Mouse (Mus musculus) forebrain, embryonic 15.5 days (tissue): ENCODE measurements around the gene Smarcd3. TPM values are rescaled to one million over a fixed set of nuclear protein-coding genes. Genes with fewer than 3 reads are reported as not detected.

ENCODE experiments used
- ATAC-seq: fragments of 200-750 bp; cut with Nextera tagmentation; replicated peaks from 2 replicates; pipeline ENCODE4 v1.8.0; 2017; ENCODE audit warnings: mild to moderate bottlenecking, moderate TSS enrichment, moderate library complexity
- H3K27ac ChIP-seq: fragments of 300-500 bp; sonication (generic); replicated peaks from 2 replicates; pipeline ENCODE4 v1.5.1; 2015; ENCODE audit warnings: mild to moderate bottlenecking, inconsistent platforms
- H3K27me3 ChIP-seq: fragments of 300-500 bp; sonication (generic); 2 replicates; pipeline ENCODE4 v1.6.1; 2015; ENCODE audit warnings: inconsistent platforms
- H3K36me3 ChIP-seq: fragments of 300-500 bp; sonication (generic); 2 replicates; pipeline ENCODE4 v1.6.1; 2015; ENCODE audit warnings: mild to moderate bottlenecking, inconsistent platforms
- H3K4me1 ChIP-seq: fragments of 300-500 bp; sonication (generic); 2 replicates; pipeline ENCODE4 v1.6.1; 2015; ENCODE audit warnings: inconsistent platforms
- H3K4me2 ChIP-seq: fragments of 300-500 bp; sonication (generic); replicated peaks from 2 replicates; pipeline ENCODE4 v1.6.1; 2015; ENCODE audit warnings: mild to moderate bottlenecking, inconsistent platforms
- H3K4me3 ChIP-seq: fragments of 300-500 bp; sonication (generic); 2 replicates; pipeline ENCODE4 v1.5.1; 2015; ENCODE audit warnings: mild to moderate bottlenecking, inconsistent platforms
- H3K9ac ChIP-seq: fragments of 300-500 bp; sonication (generic); replicated peaks from 2 replicates; pipeline ENCODE4 v1.6.1; 2015; ENCODE audit warnings: mild to moderate bottlenecking, inconsistent platforms
- H3K9me3 ChIP-seq: fragments of 300-500 bp; sonication (generic); 2 replicates; pipeline ENCODE4 v1.6.1; 2016; ENCODE audit warnings: inconsistent platforms
- WGBS: fragments of 180-500 bp; shearing (Covaris S2); methylation state at CpG from one replicate; pipeline ENCODE4 v1.1.7; 2015; ENCODE audit warnings: mixed read lengths; 5-methylcytosine and 5-hydroxymethylcytosine counted together
- polyA plus RNA-seq: library from polyadenylated mRNA; unstranded; fragments of >200 nt; fragmentation: Nextera tagmentation; extraction: Ambion mirVana; gene quantifications from 2 replicates; pipeline ENCODE4 v1.2.1, GENCODE M21; 2015

The Smarcd3 gene
- polyA plus RNA-seq = 171 and 176 TPM in 2 replicates

DNA sequence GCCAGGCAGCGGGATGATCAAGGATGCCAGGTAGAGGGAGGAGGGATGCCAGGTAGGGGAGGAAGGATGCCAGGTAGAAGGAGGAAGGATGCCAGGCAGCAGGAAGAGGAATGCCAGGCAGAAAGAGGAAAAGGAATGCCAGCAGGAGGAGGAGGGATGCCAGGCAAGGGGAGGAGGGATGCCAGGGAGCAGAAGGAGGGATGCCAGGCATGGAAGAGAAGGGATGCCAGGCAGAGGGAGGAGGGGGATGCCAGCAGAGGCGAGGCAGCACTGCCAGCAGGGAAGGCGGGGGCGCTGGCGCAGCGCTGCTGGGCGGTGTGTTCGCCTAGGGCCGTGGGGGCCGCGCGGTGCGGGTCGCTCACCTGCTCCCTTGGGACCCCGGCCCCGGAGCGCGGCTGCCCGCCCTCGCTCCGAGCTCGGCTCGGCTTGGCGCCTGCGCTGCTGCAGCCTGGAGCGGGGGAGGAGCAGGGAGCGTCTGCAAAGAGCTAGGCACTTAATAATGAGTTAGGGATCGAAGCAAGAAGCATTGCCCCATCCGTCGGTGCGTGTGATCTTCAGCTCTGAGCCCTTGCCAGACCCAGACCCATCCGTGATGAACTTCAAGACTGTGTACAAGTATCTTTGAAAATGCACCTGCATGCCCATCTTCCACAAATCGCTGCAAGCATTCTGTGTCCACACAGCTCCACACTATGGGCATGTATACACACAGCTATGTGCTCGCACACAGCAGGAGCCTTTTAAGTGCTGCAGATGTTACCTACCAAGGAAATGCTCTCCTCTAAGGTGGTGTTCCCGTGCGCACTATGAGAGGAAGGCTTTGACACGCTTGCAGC is at the start of gene Smarcd3:
TSS of gene Smarcd3 (minus strand) at position 426 of the 836 bp plus-strand sequence.
- peak within 1 kb of the TSS; percentile 59 for H3K4me2 ChIP-seq
- peak within 1 kb of the TSS; percentile 71 for H3K9ac ChIP-seq
- peaks cover 52% of the 10 kb centered on the region for H3K4me1 ChIP-seq
- peak within 1 kb of the TSS; percentile 86 for H3K27ac ChIP-seq
- WGBS = 3% methylated on average over 23 of the region's 37 CpGs
- H3K27me3 ChIP-seq = no peaks in the 10 kb centered on the region
- H3K4me3 ChIP-seq = peak within 1 kb of the TSS; percentile 61
- peak; percentile 89 for ATAC-seq
- H3K36me3 ChIP-seq = no peaks in the 10 kb centered on the region
- H3K9me3 ChIP-seq = no peaks in the 10 kb centered on the region

DNA sequence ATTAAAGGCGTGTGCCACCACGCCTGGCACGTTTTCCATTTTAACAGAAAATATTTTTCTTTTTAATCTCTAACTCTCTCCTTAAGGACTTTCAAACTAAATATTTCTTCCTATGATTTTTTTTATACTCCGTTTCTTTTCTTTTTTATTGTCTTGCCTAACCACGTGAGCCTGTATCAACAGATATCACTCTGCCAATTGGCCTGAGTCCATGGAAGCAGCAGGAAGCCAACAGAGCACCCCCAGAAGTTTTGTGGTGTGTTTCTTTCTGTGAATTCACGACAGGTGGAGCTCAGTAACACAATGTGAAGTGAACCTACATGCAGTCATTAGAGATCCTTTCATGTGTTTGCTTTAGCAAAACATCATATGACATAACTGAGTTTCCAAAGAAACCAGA is 37.2 kb upstream of the Smarcd3 start:
- H3K4me1 ChIP-seq = 0 out of 2 replicates have a peak, but pooled peaks cover 2% of the 10 kb centered on the region
- no peak overlapping the region for H3K4me3 ChIP-seq
- no peak for ATAC-seq
- no peak overlapping the region for H3K9ac ChIP-seq
- H3K36me3 ChIP-seq = no peaks in the 10 kb centered on the region
- H3K4me2 ChIP-seq = no peak overlapping the region
- WGBS = 74% methylated on average over 6 of the region's 6 CpGs
- H3K27me3 ChIP-seq = no peaks in the 10 kb centered on the region
- no peaks in the 10 kb centered on the region for H3K9me3 ChIP-seq
- H3K27ac ChIP-seq = no peak overlapping the region

DNA sequence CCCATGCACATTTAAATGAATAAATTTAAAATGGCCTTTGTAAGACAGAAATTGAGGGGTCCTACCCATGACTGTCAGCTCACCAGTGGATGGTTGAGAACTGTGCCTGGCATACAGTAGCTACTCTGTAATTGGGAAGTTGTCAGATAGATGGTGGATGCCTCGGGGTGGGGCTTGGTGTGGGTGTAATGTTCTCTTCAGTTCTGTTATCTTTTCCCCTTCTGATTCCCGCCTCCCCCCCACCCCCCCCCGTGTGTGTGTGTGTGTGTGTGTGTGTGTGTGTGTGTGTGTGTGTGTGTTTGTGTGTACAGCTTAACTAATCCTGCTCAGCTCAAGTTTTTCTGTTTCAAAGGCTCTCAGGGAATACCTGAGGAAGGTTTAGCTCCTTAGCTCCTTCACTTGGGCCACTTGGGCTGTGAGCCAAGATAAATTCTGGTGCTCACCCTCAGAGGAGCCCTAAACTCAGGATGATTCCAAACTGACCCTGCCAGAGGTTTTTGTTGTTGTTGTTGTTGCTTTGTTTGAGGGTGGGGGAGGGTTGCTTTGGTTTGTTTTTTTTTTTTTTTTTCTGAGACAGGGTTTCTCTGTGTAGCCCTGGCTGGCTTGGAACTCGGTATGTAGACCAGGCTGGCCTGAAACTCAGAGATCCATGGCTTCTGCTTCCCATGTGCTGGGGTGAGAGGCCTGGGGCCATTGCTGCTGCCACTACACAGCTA is 35.7 kb upstream of the Smarcd3 start:
- 86% methylated on average over 3 of the region's 4 CpGs for WGBS
- no peaks in the 10 kb centered on the region for H3K9me3 ChIP-seq
- H3K9ac ChIP-seq = no peak overlapping the region
- H3K4me3 ChIP-seq = no peak overlapping the region
- no peak overlapping the region for H3K27ac ChIP-seq
- no peak for ATAC-seq
- no peaks in the 10 kb centered on the region for H3K27me3 ChIP-seq
- H3K36me3 ChIP-seq = no peaks in the 10 kb centered on the region
- peaks cover 8% of the 10 kb centered on the region for H3K4me1 ChIP-seq
- no peak overlapping the region for H3K4me2 ChIP-seq

DNA sequence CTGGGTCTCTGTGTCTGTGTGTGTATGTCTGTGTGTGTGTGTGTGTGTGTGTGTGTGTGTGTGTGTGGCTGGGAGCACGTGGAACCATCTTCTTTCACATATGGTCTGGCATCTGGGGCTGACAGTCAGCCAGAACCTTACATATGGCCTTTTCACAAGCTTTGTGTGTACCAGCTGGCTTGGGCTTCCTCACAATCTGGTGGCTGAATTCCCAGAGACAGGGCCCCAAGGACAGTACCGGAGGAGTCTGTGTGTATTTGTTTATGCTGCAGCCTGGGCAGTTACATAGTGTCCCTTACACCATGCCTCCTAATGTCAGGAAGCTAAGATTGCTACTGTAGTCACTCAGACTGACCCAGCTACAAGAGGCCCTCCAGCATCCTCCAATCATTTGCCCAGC is 32.9 kb upstream of the Smarcd3 start:
- Histone ChIP-seq H3K4me1 (peaks cover 11% of the 10 kb centered on the region), H3K27me3 (no peaks in the 10 kb centered on the region), H3K4me2 (no peak overlapping the region), H3K9me3 (no peaks in the 10 kb centered on the region), H3K4me3 (no peak overlapping the region), H3K9ac (no peak overlapping the region), H3K27ac (peak overlapping the region; percentile 71), H3K36me3 (no peaks in the 10 kb centered on the region)
- WGBS = 31% methylated on average over 2 of the region's 2 CpGs
- peak; percentile 64 for ATAC-seq

DNA sequence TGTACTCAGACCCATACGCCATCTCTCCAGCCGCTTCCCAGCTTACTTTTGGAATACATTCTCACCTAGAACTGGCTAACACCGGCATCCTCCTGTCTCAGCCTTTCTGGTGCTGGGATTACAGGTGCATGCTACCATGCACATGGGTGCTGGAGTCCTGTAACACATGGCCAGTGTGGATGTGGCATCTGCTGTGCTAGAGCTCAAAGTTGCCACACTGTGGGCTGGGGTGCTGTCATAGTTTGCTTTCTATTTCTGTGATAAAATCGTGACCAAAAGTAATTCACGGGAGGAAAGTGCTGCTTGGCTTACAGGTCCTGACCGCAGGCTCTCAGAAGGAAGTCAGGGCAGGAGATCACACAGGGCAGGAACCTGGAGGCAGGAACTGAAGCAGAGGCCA is 30.3 kb upstream of the Smarcd3 start:
- 89% methylated on average over 6 of the region's 6 CpGs for WGBS
- H3K9me3 ChIP-seq = no peaks in the 10 kb centered on the region
- no peak overlapping the region for H3K4me3 ChIP-seq
- H3K27me3 ChIP-seq = no peaks in the 10 kb centered on the region
- H3K4me2 ChIP-seq = no peak overlapping the region
- peaks cover 15% of the 10 kb centered on the region for H3K4me1 ChIP-seq
- no peaks in the 10 kb centered on the region for H3K36me3 ChIP-seq
- H3K9ac ChIP-seq = no peak overlapping the region
- H3K27ac ChIP-seq = peak overlapping the region; percentile 64; the same call in 1 of the 2 replicates
- ATAC-seq = no peak

GRCm38 (mm10) chr5:24652780-24653179 is 28.6 kb upstream of the Smarcd3 start:
- Histone ChIP-seq H3K36me3 (no peaks in the 10 kb centered on the region), H3K9me3 (no peaks in the 10 kb centered on the region), H3K9ac (no peak overlapping the region), H3K4me1 (peaks cover 15% of the 10 kb centered on the region), H3K4me3 (no peak overlapping the region), H3K4me2 (no peak overlapping the region), H3K27me3 (no peaks in the 10 kb centered on the region), H3K27ac (no peak overlapping the region)
- WGBS = 91% methylated on average over 5 of the region's 5 CpGs
- no peak for ATAC-seq

DNA sequence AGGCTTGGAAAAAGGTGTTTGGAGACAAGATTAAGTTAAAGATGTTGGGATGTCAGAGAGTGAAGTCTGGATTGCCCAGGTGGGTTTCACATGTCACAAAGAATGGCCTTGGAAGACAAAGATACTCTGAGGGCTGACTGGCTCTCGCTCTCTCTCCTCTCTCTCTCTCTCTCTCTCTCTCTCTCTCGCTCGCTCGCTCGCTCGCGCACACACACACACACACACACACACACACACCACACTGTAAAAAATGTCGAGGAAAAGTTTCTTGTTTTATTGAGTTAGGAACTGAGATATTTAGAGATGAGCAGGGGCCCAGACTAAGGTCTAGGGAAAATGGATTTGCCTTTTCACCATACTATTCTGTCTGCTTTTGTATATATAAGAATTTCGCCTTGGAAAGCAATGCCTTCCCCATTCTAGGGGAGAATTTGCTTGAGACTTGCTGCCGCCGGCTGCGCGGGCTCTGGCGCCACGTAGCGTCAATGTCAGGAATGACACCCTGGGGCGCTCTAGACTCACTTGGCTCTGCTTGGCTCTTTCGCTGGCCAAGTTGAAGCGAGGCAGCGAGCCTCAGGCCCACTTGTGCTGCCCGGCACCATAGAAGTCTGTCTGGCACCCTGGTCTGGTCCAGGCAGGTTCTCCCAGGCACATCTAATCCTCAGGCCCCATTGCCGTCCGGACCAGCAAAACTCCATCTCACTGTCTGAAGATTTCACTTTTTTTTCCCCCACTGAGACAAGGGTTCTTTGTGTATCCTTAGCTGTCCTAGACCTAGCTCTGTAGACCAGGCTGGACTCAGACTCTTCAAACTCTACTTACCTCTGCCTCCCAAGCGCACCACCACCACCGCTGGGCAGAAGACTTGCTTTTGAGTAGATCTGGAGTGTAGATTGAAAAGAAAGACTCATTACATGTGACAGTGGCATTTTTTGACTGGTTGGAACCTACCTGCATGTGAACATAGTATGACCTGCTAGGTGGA is 27.8 kb upstream of the Smarcd3 start:
- peak overlapping the region; percentile 21 for H3K27ac ChIP-seq
- no peak overlapping the region for H3K4me3 ChIP-seq
- 28% methylated on average over 24 of the region's 25 CpGs for WGBS
- no peak overlapping the region for H3K4me2 ChIP-seq
- H3K36me3 ChIP-seq = no peaks in the 10 kb centered on the region
- peaks cover 13% of the 10 kb centered on the region for H3K4me1 ChIP-seq
- H3K27me3 ChIP-seq = no peaks in the 10 kb centered on the region
- peak; percentile 75 for ATAC-seq
- peak overlapping the region; percentile 25; the same call in 1 of the 2 replicates for H3K9ac ChIP-seq
- H3K9me3 ChIP-seq = no peaks in the 10 kb centered on the region

- Histone ChIP-seq H3K27ac (peak overlapping the region; percentile 21), H3K4me3 (no peak overlapping the region), H3K9ac (peak overlapping the region; percentile 8; the same call in 1 of the 2 replicates), H3K9me3 (no peaks in the 10 kb centered on the region), H3K27me3 (no peaks in the 10 kb centered on the region), H3K4me1 (peaks cover 13% of the 10 kb centered on the region), H3K4me2 (no peak overlapping the region), H3K36me3 (no peaks in the 10 kb centered on the region)
- WGBS = 90% methylated on average over 6 of the region's 6 CpGs
- ATAC-seq = no peak
These were observed 27.1 kb upstream of the Smarcd3 start for GRCm38 (mm10) chr5:24651356-24651755.

- H3K36me3 ChIP-seq = no peaks in the 10 kb centered on the region
- no peak overlapping the region for H3K9ac ChIP-seq
- H3K27ac ChIP-seq = no peak overlapping the region
- no peak overlapping the region for H3K4me2 ChIP-seq
- WGBS = 79% methylated on average over 7 of the region's 7 CpGs
- H3K4me3 ChIP-seq = no peak overlapping the region
- H3K27me3 ChIP-seq = no peaks in the 10 kb centered on the region
- no peaks in the 10 kb centered on the region for H3K9me3 ChIP-seq
- no peak for ATAC-seq
- peaks cover 7% of the 10 kb centered on the region for H3K4me1 ChIP-seq
These were observed 25.5 kb upstream of the Smarcd3 start for GRCm38 (mm10) chr5:24649701-24650100.

DNA sequence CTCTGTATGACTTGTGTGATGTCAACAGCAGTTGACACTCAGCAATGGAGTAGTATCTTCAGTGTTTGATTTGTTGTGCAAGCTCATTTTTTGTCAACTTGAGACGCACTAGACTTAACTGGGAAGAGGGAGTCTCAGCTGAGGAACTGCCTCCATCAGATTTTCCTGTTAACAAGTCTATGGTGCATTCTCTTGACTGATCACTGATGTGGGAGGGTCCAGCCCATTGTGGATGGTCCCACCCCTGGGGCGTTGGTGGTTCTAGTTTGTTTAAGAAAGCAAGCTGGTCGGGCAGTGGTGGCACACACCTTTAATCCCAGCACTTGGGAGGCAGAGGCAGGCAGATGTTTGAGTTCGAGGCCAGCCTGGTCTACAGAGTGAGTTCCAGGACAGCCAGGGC is 25.0 kb upstream of the Smarcd3 start:
- Histone ChIP-seq H3K9ac (no peak overlapping the region), H3K4me2 (no peak overlapping the region), H3K4me1 (peaks cover 7% of the 10 kb centered on the region), H3K27ac (no peak overlapping the region), H3K27me3 (no peaks in the 10 kb centered on the region), H3K4me3 (no peak overlapping the region), H3K9me3 (no peaks in the 10 kb centered on the region), H3K36me3 (no peaks in the 10 kb centered on the region)
- 61% methylated on average over 4 of the region's 4 CpGs for WGBS
- ATAC-seq = no peak

DNA sequence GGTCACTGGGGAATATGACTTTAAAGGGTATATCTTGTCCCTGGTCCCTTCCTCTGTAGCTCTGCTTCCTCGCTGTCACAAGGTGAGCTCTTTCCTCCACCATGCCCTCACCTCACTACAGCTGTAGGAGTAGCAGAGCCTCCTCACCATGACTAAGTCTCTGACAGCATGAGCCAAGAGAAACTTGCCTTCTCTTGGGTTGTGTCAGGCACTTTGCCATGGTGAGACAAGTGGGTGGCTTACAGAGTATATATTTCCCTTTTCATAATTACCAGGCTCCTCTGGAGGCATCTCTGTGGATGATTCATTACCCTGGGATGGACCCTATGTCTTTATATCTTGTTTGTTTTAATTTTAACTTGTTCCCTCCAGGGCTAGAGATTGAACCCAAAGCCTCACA is 21.2 kb upstream of the Smarcd3 start:
- 96% methylated on average over 1 of the region's 1 CpGs for WGBS
- no peak for ATAC-seq
- H3K36me3 ChIP-seq = no peaks in the 10 kb centered on the region
- no peak overlapping the region for H3K4me2 ChIP-seq
- no peak overlapping the region for H3K27ac ChIP-seq
- H3K9ac ChIP-seq = no peak overlapping the region
- H3K27me3 ChIP-seq = no peaks in the 10 kb centered on the region
- no peaks in the 10 kb centered on the region for H3K9me3 ChIP-seq
- H3K4me3 ChIP-seq = no peak overlapping the region
- no peaks in the 10 kb centered on the region for H3K4me1 ChIP-seq
